Mouse (Mus musculus): ENCODE results near the gene Gm5105.

DNA sequence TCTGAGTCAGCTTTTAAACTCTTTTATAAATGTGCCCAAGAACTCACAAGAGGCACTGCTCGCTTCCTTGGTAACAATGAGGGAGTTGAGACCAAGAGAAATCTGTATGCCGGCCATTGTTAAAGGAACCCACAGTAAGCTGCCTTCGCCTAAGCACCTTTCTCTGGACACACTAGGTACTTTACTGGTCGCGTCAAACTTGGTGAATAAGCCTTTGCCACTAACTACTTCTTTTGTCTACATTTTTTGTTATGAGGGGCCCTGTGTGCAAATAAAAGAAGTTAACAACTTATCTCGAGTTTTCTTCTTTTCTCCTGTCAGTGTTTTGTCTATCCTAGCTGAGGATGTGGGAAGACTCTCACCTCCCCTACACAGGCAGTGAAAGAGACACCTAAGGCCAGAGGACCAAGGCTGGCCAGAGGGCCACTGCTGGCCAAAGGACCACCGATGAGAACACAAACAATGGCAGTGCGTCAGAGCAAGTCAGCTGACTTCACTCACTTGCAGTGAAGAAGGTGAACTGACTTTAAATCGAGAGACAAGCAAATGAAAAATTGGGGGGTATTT, 67.9 kb downstream of the Gm5105 start:
- TF ChIP-seq POLR2A (IDR thresholded peaks at IDR 0.05; ENCODE audit: extremely low read depth, insufficient read depth, low read length): no peak
- no peak for TF ChIP-seq CTCF (IDR thresholded peaks at IDR 0.05; ENCODE audit: low read depth, low read length)
